Mouse (Mus musculus): ENCODE measurements around the gene Fam149a. TPM values are rescaled to one million over a fixed set of nuclear protein-coding genes. Genes with fewer than 3 reads are reported as not detected.

Gene Fam149a
- polyA plus RNA-seq, 1 experiment from 2014 or later: 15.7 TPM

DNA sequence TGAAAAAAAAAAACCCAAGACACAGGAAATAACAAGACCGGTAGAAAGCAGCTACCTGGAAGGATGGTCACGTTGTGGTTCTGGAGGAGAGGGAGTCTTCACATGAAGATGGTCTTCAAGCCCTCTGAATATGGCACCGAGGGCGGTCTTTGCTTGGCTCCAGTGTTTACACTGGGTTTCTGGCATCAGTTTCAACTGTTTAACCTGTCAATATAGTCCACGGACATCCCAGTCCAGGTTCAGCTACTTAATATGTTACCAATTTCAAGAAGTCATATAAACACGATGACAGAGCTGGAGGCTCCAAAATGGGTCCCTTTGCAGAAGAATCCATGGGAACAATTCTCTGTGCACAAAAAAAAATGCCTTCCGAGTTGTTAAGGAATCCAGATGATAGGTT lies 87.4 kb downstream of the Fam149a start, which contains the start of gene Klkb1:
TSS of gene Klkb1 (minus strand) at position 173 of the 400 bp plus-strand sequence.
- no peaks in the 10 kb centered on the region for H3K4me1 ChIP-seq
- H3K9me3 ChIP-seq (replicated peaks): no peaks in the 10 kb centered on the region
- no peaks in the 10 kb centered on the region for H3K27me3 ChIP-seq
- H3K9ac ChIP-seq: no peak within 1 kb of the TSS
- 83% methylated on average over 7 of the region's 7 CpGs for WGBS
- no peak within 1 kb of the TSS for H3K4me3 ChIP-seq (replicated peaks)
- no peaks in the 10 kb centered on the region for H3K36me3 ChIP-seq
- H3K27ac ChIP-seq (replicated peaks): no peak within 1 kb of the TSS
- no peak within 1 kb of the TSS for H3K4me2 ChIP-seq (replicated peaks)
- ATAC-seq (ENCODE audit: insufficient number of reproducible peaks, low FRiP score, low TSS enrichment, low read depth): no peak

DNA sequence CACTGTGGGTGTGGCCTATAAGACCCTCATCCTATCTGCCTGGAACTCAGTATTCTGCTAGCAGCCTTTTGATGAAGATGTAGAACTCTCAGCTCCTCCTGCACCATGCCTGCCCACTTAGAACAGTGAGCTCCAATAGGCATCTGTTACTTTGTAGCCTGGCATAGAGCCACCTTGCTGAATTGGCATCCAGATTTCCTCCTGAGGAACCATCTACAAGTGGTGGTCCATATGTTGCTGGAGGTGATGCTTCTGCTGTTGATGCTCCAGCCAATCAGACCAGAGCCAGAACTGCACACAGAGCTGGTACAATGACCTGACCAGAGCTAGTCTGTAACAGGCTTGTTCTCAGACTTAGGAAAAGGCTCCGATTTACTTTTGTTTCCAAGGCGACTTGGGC lies 90.3 kb downstream of the Fam149a start:
- WGBS: 84% methylated on average over 2 of the region's 2 CpGs
- no peaks in the 10 kb centered on the region for H3K36me3 ChIP-seq
- H3K9me3 ChIP-seq (replicated peaks): no peaks in the 10 kb centered on the region
- no peak for ATAC-seq (ENCODE audit: insufficient number of reproducible peaks, low FRiP score, low TSS enrichment, low read depth)
- no peak overlapping the region for H3K9ac ChIP-seq
- no peak overlapping the region for H3K27ac ChIP-seq (replicated peaks)
- H3K4me2 ChIP-seq (replicated peaks): no peak overlapping the region
- H3K27me3 ChIP-seq: no peaks in the 10 kb centered on the region
- no peak overlapping the region for H3K4me3 ChIP-seq (replicated peaks)
- no peaks in the 10 kb centered on the region for H3K4me1 ChIP-seq

Other genes starting within 250 kb of the Fam149a start
- not detected in 2 replicates for gene F11, start 120.3 kb downstream of the Fam149a start, polyA plus RNA-seq (2015; fragmentation: Nextera tagmentation; extraction: Ambion mirVana)
- 0.25 and 0.32 TPM in 2 replicates for gene Klkb1, start 87.4 kb downstream of the Fam149a start, polyA plus RNA-seq (2015; fragmentation: Nextera tagmentation; extraction: Ambion mirVana)
- gene Gm45753, start 73.8 kb downstream of the Fam149a start, polyA plus RNA-seq (2015; fragmentation: Nextera tagmentation; extraction: Ambion mirVana): 0.13 TPM in 1 of 2 replicates, not detected in the other
- 2.4 and 2.9 TPM in 2 replicates for gene Cyp4v3, start 49.1 kb downstream of the Fam149a start, polyA plus RNA-seq (2015; fragmentation: Nextera tagmentation; extraction: Ambion mirVana)
- gene Tlr3, start 28.8 kb upstream of the Fam149a start, polyA plus RNA-seq (2015; fragmentation: Nextera tagmentation; extraction: Ambion mirVana): 2.0 and 2.6 TPM in 2 replicates
- gene Sorbs2, start 125.5 kb upstream of the Fam149a start, polyA plus RNA-seq (2015; fragmentation: Nextera tagmentation; extraction: Ambion mirVana): 18.1 and 22.3 TPM in 2 replicates